Mouse (Mus musculus): ENCODE measurements around the gene Lbh.

Lbh gene

GRCm38 (mm10) chr17:72918053-72918452 lies at the start of gene Lbh:
Gene Lbh (plus strand): TSS chr17:72918305.
- peak; percentile 100 for DNase-seq

DNA sequence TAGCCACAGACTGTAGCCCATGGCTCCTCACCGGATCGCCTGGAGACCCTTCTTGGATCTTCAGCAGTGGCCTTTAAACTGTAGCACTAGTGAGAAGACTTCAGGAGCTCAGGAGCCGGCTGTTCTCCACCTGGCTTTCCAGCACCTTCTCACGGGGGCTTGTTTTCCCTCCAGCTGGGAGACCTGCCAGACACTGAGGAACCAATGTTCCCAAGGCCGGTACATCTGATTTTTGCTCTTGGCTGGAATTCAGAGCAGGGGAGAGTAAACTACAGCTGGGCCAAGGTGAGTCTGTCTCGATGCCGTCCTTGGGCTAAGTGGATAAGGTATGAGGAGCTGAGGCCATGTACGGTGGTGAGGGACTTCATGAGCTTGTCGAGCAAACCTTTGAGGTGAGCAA lies 39.1 kb upstream of the Lbh start:
- peak; percentile 92 for DNase-seq

- DNase-seq, result peak; percentile 85
These were observed 37.9 kb upstream of the Lbh start for GRCm38 (mm10) chr17:72880156-72880555.

DNA sequence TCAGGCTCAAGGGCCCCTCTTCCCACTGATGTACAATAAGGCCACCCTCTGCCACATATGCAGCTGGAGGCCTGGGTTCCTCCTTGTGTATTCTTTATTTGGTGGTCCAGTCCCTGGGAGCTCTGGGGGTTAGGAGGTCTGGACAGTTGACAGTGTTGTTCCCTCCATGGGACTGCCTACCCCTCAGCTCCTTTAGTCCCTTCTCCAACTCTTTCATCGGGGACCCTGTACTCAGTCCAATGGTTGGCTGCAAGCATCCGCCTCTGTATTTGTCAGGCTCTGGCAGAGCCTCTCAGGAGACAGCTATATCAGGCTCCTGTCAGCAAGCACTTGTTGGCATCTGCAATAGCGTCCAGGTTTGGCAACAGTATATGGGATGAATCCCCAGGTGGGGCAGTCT lies 37.1 kb upstream of the Lbh start:
- DNase-seq, result peak; percentile 92

- peak; percentile 76 for DNase-seq
These were observed 36.3 kb upstream of the Lbh start for GRCm38 (mm10) chr17:72881804-72882203.

- DNase-seq, result peak; percentile 95
These were observed 28.3 kb upstream of the Lbh start for GRCm38 (mm10) chr17:72889556-72890397.

DNA sequence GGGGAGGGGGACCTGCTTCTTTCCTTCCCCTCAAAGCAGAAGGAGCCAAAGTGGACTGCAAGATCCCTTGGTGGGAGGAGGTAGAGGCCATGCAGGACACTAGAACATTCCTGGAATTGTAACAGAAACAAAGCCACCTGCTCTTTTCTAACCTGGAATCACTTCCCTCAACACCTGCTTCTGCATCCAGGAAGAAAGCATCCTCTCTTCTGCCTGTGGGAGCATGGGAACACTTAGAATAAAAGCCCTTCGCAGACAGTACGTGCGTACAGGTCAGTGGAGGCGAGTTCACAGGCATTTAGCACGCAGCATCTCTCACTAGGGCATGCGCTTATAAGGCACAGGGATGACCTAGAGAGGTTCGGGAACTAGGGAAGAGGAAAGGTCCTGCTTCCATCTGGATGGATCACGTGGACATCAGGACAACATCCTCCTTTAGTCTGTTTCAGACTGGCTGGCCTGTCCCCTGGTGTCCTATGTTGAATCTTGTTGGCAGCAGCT lies 27.7 kb upstream of the Lbh start:
- peak; percentile 76 for DNase-seq

- DNase-seq, result peak; percentile 43
These were observed 26.5 kb upstream of the Lbh start for GRCm38 (mm10) chr17:72891556-72891955.

DNA sequence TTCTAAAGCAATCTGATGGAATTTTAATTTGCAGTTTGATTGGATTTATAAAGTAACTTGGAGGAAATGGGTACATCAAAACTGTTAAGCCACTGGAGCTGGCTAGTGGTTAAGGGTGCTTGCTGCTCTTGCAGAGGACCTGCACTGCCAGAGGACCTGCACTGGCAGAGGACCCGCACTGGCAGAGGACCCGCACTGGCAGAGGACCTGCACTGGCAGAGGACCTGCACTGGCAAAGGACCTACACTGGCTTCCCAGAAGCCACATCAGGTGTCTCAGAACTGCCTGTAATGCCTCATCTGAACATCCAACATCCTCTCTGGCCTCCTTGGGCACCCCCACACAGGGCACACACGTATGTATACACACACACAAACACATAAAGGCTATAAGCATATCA lies 22.6 kb upstream of the Lbh start:
- peak; percentile 36 for DNase-seq

GRCm38 (mm10) chr17:72897076-72897475 lies 21.0 kb upstream of the Lbh start:
- DNase-seq, result peak; percentile 55

DNA sequence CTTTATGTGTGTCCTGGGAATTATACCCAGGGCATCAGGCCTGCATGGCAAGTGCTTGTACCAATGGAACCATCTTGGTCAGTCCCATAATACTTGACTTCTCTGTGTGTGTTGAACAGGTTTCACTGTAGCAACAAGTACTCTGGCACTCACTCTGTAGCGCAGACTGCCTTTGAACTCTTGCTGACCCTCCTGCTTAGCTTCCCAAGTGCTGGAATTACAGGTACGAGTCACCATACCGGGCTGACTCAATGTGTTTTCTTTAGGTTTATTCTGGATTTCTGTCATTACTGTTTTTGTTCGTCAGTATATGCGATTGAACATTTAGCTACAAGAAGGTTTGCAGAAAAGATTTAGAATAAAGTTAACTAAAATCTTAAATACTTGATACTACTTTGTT lies 20.1 kb upstream of the Lbh start:
- DNase-seq, result peak; percentile 28

DNA sequence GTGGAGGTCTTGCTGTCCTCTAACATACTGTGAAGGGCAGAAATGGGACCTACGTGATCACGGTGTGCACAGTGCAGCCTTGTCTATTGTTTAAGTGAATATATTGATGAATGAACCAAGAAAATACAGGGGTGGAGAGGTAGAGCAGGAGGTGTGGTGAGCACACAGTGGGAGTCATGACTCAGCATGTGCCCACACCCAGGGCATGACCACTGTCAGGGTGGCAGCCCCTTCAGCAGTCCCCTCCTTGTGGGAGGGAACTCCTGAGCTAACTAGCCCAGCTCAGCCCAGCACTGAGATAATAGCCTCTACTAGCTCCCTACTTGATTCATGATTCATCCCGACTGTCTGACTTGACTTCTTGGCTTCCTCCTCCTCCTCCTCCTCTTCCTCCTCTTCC lies 19.3 kb upstream of the Lbh start:
- DNase-seq, result peak; percentile 64

GRCm38 (mm10) chr17:72901021-72901420 lies 17.1 kb upstream of the Lbh start:
- peak; percentile 63 for DNase-seq

GRCm38 (mm10) chr17:72901705-72902104 lies 16.4 kb upstream of the Lbh start:
- DNase-seq, result peak; percentile 71

GRCm38 (mm10) chr17:72903321-72903720 lies 14.8 kb upstream of the Lbh start:
- DNase-seq, result peak; percentile 74

- peak; percentile 96 for DNase-seq
These were observed 14.1 kb upstream of the Lbh start for GRCm38 (mm10) chr17:72903921-72904421.

DNA sequence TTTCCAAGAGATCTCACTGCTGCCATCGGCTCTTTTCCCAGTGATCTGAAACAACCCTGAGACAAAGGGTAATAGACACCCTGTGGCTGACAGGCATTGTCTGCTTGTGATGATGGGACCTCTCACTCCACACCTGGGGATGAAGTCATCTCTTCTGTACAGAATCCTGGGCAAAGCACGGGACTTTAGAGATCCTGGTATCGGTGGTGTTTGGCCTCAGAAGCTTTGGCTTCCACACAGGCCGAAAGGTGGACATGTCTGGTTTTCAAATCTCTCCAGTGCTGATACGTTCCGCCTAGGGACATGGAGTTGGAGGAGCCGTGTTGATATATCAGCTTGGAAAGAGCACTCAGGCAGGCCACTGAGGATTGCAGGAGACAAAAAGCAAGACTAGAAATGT lies 13.2 kb upstream of the Lbh start:
- peak; percentile 85 for DNase-seq

- peak; percentile 58 for DNase-seq
These were observed 11.7 kb upstream of the Lbh start for GRCm38 (mm10) chr17:72906231-72906896.

- peak; percentile 66 for DNase-seq
These were observed 10.9 kb upstream of the Lbh start for GRCm38 (mm10) chr17:72907211-72907610.

DNA sequence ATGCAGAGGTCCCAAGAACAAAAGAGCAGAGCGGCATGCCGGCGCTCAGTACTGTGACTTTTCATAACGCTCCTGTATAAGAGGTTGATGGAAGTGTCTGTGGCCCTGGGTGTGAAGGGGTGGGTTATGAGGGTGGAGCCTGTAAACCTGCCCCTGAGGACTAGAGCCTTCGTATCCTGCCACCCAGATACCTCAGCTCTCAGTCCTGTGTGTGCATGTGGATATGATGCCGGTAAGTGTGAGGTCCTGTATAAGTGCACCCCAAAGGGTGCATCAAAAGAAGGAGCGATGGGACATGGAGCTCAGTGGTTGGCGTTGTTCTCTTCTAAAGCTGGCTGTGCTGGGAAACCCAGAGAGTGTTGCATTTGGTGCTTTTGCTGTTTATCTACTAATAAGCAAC lies 10.3 kb upstream of the Lbh start:
- DNase-seq, result peak; percentile 66

- peak; percentile 54 for DNase-seq
These were observed 9.5 kb upstream of the Lbh start for GRCm38 (mm10) chr17:72908561-72908960.

- peak; percentile 68 for DNase-seq
These were observed 8.8 kb upstream of the Lbh start for GRCm38 (mm10) chr17:72909061-72909852.

GRCm38 (mm10) chr17:72911283-72911682 lies 6.8 kb upstream of the Lbh start:
- DNase-seq, result peak; percentile 87
